Mouse (Mus musculus) spleen, adult 2 months (tissue): ENCODE results near the gene Dut.

Experiments used
- CTCF ChIP-seq: fragments of 200-500 bp; IDR thresholded peaks from 2 replicates; pipeline ENCODE4 v1.5.1; 2011; ENCODE audit warnings: mild to moderate bottlenecking, inconsistent platforms; ENCODE audit not compliant: insufficient read depth, insufficient read length, insufficient replicate concordance; ENCODE audit errors: extremely low read depth
- POLR2A ChIP-seq: fragments of 200-500 bp; IDR thresholded peaks from 2 replicates; pipeline ENCODE4 v1.6.1; 2011; ENCODE audit warnings: low read depth, low read length, inconsistent platforms

DNA sequence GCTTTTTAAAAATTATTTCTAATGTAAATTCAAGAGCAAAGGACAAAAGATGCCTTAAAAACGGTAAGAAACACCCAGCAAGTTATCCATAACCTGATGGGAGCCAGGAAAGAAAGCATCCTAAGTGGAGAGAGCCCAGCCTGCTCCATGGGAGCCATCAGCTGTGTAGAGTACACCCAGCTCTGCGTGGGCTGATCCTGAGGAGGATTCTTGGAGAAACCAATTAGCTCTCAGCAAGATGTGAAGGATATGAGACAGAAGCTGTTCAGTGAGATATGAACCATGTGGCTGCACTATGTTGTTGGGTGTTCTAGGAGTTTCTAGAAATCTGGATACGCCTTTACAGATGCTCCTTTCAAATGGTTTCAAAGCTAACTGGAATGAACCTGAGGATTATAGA, 58.7 kb downstream of the Dut start:
- TF ChIP-seq CTCF (no peak), POLR2A (no peak)
